Mouse (Mus musculus) bone marrow macrophage, adult 2 months (primary cell): ENCODE data around the gene Pop7. TPM values are rescaled to one million over a fixed set of nuclear protein-coding genes. Genes with fewer than 3 reads are reported as not detected.

ENCODE experiments used
- H3K27ac ChIP-seq: 2 replicates; pipeline ENCODE4 v1.5.1; 2012; ENCODE audit warnings: low read depth, low read length; ENCODE audit not compliant: insufficient read depth
- H3K4me1 ChIP-seq: 2 replicates; pipeline ENCODE4 v1.6.1; 2012; ENCODE audit warnings: low read length; ENCODE audit not compliant: control insufficient read depth, insufficient read depth
- H3K4me3 ChIP-seq: 2 replicates; pipeline ENCODE4 v1.5.1; 2012; ENCODE audit warnings: mild to moderate bottlenecking, low read length, moderate library complexity; ENCODE audit not compliant: insufficient read depth
- CTCF ChIP-seq: IDR thresholded peaks from 2 replicates; pipeline ENCODE4 v1.5.1; 2012; ENCODE audit warnings: low read depth, mild to moderate bottlenecking, low read length, moderate library complexity
- POLR2A ChIP-seq: IDR thresholded peaks from 2 replicates; pipeline ENCODE4 v1.6.1; 2012; ENCODE audit warnings: mild to moderate bottlenecking, low read depth, low read length, borderline replicate concordance
- polyA plus RNA-seq: library from polyadenylated mRNA; stranded (reverse); fragments of >200 nt; gene quantifications from 2 replicates; pipeline ENCODE4 v1.2.4, GENCODE M21; 2012; ENCODE audit not compliant: missing spikeins, insufficient read depth, insufficient read length

Pop7 gene
- polyA plus RNA-seq, 1 experiment: 15.8 TPM

DNA sequence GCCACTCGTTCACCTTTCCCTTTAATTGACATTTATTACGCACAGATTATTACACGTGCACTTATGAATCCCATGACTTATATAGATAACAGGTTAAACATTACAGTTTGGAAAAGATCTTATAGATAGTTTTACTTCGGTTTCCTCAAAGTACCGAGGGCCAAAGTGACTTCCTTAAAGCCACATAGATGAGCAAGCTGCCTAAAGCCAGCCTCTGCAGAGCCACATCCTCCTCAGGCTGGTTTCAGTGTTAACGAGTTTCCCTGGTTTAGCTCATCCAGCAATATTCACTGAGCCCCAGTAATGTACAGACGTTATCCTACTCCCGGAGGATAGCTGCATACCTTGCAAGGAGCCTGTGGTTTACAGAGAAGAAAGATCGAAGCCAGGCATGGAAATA lies 33.0 kb upstream of the Pop7 start:
- H3K4me3 ChIP-seq: no peak overlapping the region
- H3K27ac ChIP-seq: peak overlapping the region; percentile 43
- peaks cover 33% of the 10 kb centered on the region for H3K4me1 ChIP-seq
- TF ChIP-seq POLR2A (no peak), CTCF (no peak)

DNA sequence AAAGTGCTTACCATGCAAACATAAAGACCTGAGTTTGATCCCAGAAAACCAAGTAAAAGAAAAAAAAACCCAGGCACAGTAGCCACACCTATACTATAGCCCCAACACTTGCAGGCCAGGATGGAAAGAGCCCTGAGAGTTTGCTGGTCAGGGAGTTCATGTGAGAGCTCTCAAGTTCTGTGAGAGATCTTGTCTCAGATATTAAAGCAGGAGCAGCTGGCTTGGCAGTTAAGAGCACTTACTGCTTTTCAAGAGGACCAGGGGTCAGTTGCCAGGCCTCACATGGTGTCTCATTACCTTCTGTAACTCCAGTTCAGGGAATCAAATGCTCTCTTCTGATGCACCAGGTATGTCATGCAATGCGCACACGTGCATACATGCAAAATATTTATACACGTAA lies 32.4 kb upstream of the Pop7 start:
- Histone ChIP-seq H3K4me1 (peaks cover 36% of the 10 kb centered on the region), H3K4me3 (no peak overlapping the region), H3K27ac (peak overlapping the region; percentile 43; the same call in 1 of the 2 replicates)
- TF ChIP-seq POLR2A (no peak), CTCF (no peak)

DNA sequence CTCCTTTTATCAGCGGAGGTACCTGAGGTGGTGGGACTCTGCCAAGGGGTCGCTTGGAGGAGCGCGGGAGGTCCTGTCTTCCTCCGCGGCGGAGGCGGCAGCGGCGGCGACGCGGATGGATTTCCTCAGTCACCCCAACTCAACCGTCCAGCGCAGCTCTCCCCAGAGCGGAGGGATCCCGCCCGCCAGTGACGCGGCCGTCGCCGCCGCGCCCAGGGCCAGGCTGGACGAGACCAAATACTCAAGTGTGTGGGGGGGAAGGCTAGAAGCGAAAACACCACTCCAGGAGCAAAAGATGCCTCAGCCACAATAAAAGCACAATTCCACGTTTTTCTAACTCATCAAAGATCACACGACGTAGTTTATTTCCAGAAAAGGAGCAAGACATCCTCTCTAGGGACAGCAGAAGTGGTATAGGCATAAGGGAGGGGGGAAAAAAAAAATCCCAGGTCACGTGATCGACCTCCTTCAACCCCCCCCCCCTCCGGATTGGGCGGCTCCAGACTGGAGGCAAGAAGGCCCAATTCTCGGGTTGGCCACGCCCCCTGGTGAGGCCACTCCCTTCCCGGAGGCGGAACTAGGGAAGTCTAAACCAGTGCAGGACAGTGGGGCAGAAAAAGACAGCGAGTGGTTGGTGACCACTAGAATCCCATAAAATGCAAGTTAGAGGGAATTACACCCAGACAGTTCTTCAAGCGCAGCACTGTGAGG lies 31.0 kb upstream of the Pop7 start, which contains the start of the genes Epo and Gnb2:
Gene Epo, minus strand, starts transcription at position 126 of the 711 bp plus-strand sequence.
Gene Gnb2, minus strand, starts transcription at position 394 of the 711 bp plus-strand sequence.
- no peak for TF ChIP-seq CTCF
- TF ChIP-seq POLR2A: no peak
- peaks cover 36% of the 10 kb centered on the region for H3K4me1 ChIP-seq
- peak within 1 kb of the TSS; percentile 86 for H3K4me3 ChIP-seq
- peak within 1 kb of the TSS; percentile 94 for H3K27ac ChIP-seq

DNA sequence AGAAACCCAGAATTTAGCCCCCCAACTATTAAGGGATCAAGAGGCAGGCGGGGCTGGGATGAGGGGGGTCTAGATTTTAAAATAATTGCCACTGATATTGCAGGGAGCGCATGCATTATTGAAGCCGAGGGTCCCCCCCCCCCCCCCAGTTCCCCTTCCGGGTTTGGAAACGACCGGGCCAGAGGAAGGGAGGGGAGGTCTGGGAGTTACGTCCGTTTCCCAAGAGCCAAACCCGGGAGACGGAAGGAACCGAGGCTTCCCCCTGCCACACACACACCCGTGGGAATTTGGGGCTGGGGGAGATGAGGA lies 30.4 kb upstream of the Pop7 start:
- Histone ChIP-seq H3K27ac (peak overlapping the region; percentile 94), H3K4me1 (peaks cover 33% of the 10 kb centered on the region), H3K4me3 (peak overlapping the region; percentile 86)
- no peak for TF ChIP-seq POLR2A
- TF ChIP-seq CTCF: no peak

DNA sequence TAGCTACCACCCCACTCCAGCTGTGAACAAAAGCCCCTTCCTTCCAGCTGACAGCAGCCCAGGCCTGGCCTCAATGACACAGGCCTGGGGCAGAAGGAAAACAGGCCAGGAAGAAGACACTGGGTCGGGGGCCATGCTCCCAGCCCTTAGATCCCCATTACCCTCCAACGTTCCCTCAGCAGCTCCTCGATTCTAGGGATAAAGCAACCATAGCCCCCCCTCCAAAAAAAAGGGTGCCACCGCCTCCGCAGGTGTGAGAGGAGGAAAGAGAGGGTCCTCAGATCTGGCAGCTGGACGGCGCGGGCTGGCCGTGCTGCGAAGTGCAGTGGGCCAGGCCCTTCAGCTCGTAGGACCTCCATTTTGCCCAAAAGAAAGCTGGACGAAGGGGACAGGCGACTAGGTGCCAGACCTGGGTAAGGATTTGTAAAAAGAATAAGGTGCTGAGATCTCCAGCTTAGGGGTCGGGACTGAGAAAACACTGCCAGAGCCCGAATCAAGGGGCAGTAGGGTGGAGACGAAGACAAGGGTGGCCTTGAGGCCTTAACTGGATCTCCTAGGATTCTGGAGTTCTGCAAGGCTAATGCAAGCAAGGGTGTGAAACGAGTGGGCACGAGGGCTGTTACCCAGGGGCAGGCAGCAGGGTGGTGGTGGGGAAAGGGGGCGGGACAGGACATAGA lies 30.0 kb upstream of the Pop7 start:
- Histone ChIP-seq H3K4me3 (peak overlapping the region; percentile 86), H3K4me1 (peaks cover 29% of the 10 kb centered on the region), H3K27ac (peak overlapping the region; percentile 94)
- 0 out of 2 replicates have a peak, but pooled peaks have one; percentile 15 for TF ChIP-seq CTCF
- TF ChIP-seq POLR2A: no peak

DNA sequence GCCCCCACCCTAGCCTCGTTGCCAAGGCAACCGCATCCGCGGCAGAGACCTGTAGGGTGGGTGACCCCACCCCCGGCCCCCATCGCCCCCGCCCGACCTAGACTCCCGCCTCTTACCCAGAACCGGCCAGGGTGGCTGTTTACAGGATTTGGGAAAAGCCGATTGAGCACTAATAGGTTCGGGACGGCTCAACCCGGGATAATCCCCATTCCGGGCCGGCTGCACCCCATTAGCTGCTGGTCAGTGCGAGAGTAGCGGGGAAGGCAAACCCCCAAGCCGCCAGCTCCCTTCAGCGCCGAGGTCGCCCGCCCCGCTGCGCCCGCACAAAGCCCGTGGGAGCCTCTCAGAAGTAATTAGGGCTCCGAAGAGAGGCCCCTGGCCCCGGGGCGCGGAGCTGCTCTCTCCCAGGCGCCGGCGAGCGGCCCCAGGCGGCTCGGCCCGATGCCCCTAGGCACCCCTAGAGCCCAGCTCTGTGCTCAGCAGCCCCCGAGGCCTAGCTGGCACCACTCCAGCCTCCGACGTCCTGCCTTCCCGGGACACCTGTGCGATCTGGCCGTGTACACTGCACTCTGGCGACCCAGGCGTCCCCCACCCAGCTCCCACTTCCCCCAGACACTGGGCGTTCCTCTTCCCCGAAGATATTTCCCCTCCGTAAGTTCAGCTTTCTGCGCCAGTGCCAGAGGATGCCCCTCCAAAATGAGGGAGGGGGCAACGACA lies 29.3 kb upstream of the Pop7 start:
- TF ChIP-seq CTCF (no peak), POLR2A (no peak)
- Histone ChIP-seq H3K4me1 (peaks cover 29% of the 10 kb centered on the region), H3K27ac (peak overlapping the region; percentile 94), H3K4me3 (peak overlapping the region; percentile 86)

DNA sequence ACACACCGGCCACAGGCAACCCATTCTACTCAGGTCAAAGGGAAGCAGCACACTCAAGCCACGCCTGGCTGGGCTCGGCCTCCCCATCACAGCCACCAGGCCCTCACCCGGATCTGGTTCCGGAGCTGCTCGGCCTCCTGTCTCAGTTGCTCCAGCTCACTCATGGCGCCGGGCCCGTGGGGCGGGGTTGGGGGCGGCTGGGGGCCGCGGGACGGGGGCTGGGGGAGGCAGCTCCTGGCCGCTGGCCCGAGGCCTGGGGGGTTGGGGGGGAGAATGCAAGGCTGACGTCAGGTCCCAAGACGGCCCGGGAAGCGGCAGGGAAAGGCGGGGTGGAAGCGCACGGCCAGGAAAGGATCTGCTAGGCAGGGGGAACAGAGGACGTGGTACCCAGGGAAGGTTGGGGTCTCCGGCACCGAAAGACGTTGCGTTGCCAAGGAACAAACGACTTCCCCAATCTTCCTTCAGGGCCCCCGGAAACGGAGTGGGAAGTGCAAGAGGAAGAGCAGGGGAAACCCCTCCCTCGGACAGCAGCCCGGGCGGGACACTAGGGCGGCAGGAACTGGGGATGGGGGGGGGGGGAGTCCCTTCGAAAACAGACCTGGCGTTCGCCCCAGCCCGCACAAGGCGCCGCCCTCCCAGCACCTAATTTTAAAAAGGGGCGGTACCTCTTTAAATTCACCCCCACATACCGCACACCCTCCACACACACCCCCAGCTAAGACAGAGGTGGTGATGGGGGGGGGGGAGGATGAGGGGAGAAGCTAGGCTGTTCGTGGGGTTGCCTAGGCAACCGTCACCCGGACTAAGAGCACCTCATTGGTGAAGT lies 28.5 kb upstream of the Pop7 start:
- H3K4me1 ChIP-seq: peaks cover 22% of the 10 kb centered on the region
- peak overlapping the region; percentile 86 for H3K4me3 ChIP-seq
- no peak for TF ChIP-seq CTCF
- no peak for TF ChIP-seq POLR2A
- H3K27ac ChIP-seq: peak overlapping the region; percentile 94

DNA sequence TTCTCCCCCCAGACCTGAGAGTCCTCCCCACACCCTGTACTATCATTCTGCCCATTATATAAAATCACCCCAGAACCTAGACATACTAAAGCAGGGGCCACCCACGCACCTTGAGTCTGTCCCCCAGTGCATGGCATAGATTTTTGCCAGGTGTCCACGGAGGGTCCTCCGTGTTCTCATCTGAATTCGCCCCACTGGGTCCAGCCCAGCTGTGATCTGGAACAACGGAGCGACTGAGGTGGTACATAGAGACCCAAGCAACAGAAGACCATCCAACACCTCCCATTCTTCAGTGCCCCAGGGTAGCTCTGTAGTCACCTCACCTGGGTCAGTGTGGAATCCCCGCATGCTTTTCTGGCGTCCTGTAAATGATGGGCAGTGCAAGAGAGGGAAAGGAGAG lies 27.8 kb upstream of the Pop7 start:
- no peak overlapping the region for H3K27ac ChIP-seq
- H3K4me3 ChIP-seq: peak overlapping the region; percentile 86
- no peak for TF ChIP-seq CTCF
- TF ChIP-seq POLR2A: no peak
- H3K4me1 ChIP-seq: peaks cover 17% of the 10 kb centered on the region
